Mouse (Mus musculus) heart, postnatal 0 days (tissue): ENCODE data around the gene Mrpl4.
A peak's percentile ranks its signal among the peaks of the same experiment; 100 is the strongest.

Experiments used
- CTCF ChIP-seq: IDR thresholded peaks from 2 replicates; pipeline ENCODE4 v1.5.1; 2016; ENCODE audit warnings: antibody characterized with exemption, control low read depth, low read depth
- EP300 ChIP-seq: IDR thresholded peaks from 2 replicates; pipeline ENCODE4 v1.6.1; 2016; ENCODE audit warnings: antibody characterized with exemption, low read depth

- TF ChIP-seq CTCF (peak; percentile 75), EP300 (no peak)
Observed at GRCm38 (mm10) chr9:21029291-21030054, 26.9 kb downstream of the Mrpl4 start, which contains the start of gene Icam4.
